Mouse (Mus musculus) ES-Bruce4 (cell line): ENCODE data around the gene Odf3l1.

Experiments used
- CTCF ChIP-seq: IDR thresholded peaks from one replicate; pipeline ENCODE4 v1.8.1; 2011; ENCODE audit warnings: low read depth, low read length
- EP300 ChIP-seq: IDR thresholded peaks from 2 replicates; pipeline ENCODE4 v1.6.1; 2011; ENCODE audit warnings: low read depth, low read length; ENCODE audit not compliant: insufficient read depth
- POLR2A ChIP-seq: IDR thresholded peaks from one replicate; pipeline ENCODE4 v1.8.1; 2011; ENCODE audit warnings: low read length; ENCODE audit not compliant: insufficient read depth

GRCm38 (mm10) chr9:56886113-56886512 is 21.6 kb upstream of the Odf3l1 start:
- TF ChIP-seq CTCF (peak; percentile 33), POLR2A (no peak), EP300 (no peak)
